Mouse (Mus musculus) liver, embryonic 14.5 days (tissue): ENCODE results near the gene Birc3.
A peak's percentile ranks its signal among the peaks of the same experiment; 100 is the strongest.

Experiments
- CTCF ChIP-seq: IDR thresholded peaks from 2 replicates; pipeline ENCODE4 v1.5.1; 2016; ENCODE audit warnings: antibody characterized with exemption, low read depth, control low read depth
- EP300 ChIP-seq: IDR thresholded peaks from 2 replicates; pipeline ENCODE4 v1.6.1; 2016; ENCODE audit warnings: antibody characterized with exemption, low read depth

- TF ChIP-seq CTCF (peak; percentile 29; the same call in 1 of the 2 replicates), EP300 (no peak)
Measured at GRCm38 (mm10) chr9:7836331-7836730, 36.7 kb downstream of the Birc3 start.
